Comparison of ENCODE assay signal across 16 mouse cellular contexts in genomic region chr9:48916011-48916788, GRCm38 (mm10). TPM values are rescaled to one million over a fixed set of nuclear protein-coding genes. Genes with fewer than 3 reads are reported as not detected.
DNase-seq lines count a peak whose midpoint lies in the region; ATAC-seq and TF ChIP-seq lines count a peak whose summit lies in the region.
"Had no signal": no experiment of that assay in that cellular context is flagged by ENCODE, and none has a peak within 500 bp of the region (broad histone marks: within the 10 kb centered on the region; RNA-seq: fewer than 3 reads in every experiment).

No protein-coding gene starts in this region.

- 41% methylated on average over 18 of the region's 18 CpGs for WGBS in midbrain, embryonic 12.5 days
- WGBS in midbrain, embryonic 11.5 days: 49% methylated on average over 18 of the region's 18 CpGs
- 36% methylated on average over 18 of the region's 18 CpGs for WGBS in forebrain, postnatal 0 days

- peaks cover 12% of the 10 kb centered on the region for H3K4me1 ChIP-seq in midbrain, embryonic 12.5 days
- peaks cover 6% of the 10 kb centered on the region; the same call in 1 of the 2 replicates for H3K4me1 ChIP-seq in midbrain, embryonic 11.5 days (ENCODE audit: control insufficient read depth, insufficient read depth, low read length)
- H3K4me1 ChIP-seq in forebrain, postnatal 0 days (ENCODE audit: insufficient read depth): 0 out of 2 replicates have a peak, but pooled peaks cover under 1% of the 10 kb centered on the region

- H3K27me3 ChIP-seq in midbrain, embryonic 12.5 days: peaks cover 11% of the 10 kb centered on the region
- H3K27me3 ChIP-seq in midbrain, embryonic 11.5 days (ENCODE audit: control insufficient read depth, insufficient read depth, low read length): no peaks in the 10 kb centered on the region
- no peaks in the 10 kb centered on the region for H3K27me3 ChIP-seq in forebrain, postnatal 0 days (ENCODE audit: insufficient read depth, low read length)

- H3K36me3 ChIP-seq in midbrain, embryonic 12.5 days: no peaks in the 10 kb centered on the region
- no peaks in the 10 kb centered on the region for H3K36me3 ChIP-seq in midbrain, embryonic 11.5 days (ENCODE audit: control insufficient read depth, insufficient read depth, low read length)
- no peaks in the 10 kb centered on the region for H3K36me3 ChIP-seq in forebrain, postnatal 0 days (ENCODE audit: insufficient read depth)
- H3K36me3 ChIP-seq: G1E had no signal

- peak; percentile 40 for DNase-seq in adrenal gland, postnatal 14 days
- no peak for DNase-seq in adrenal gland, adult 8-10 months
- no peak for DNase-seq in midbrain, embryonic 11.5 days (ENCODE audit: low spot score, missing footprints)
- DNase-seq in forebrain, postnatal 0 days: peak; percentile 36
- DNase-seq in retina, adult 2 months (ENCODE audit: low read depth, low spot score): peak; percentile 22
- no peak for DNase-seq in gastrocnemius, postnatal 25 days
- no peak for DNase-seq in kidney, adult 11 months
- DNase-seq: gastrocnemius, postnatal 10 days; heart, postnatal 10 days; kidney, adult 9 months; liver had no signal

- no peak overlapping the region; the same call in 1 of the 2 replicates for H3K9ac ChIP-seq in midbrain, embryonic 12.5 days (replicated peaks)
- no peak overlapping the region for H3K9ac ChIP-seq in midbrain, embryonic 11.5 days (ENCODE audit: low read length)
- H3K9ac ChIP-seq in forebrain, postnatal 0 days: no peak overlapping the region

- peak overlapping the region; percentile 52 for H3K27ac ChIP-seq in midbrain, embryonic 12.5 days (replicated peaks)
- no peak overlapping the region for H3K27ac ChIP-seq in midbrain, embryonic 11.5 days (ENCODE audit: low read depth, low read length)
- H3K27ac ChIP-seq in forebrain, postnatal 0 days (ENCODE audit: low read depth, low read length): no peak overlapping the region

- no peak for TF ChIP-seq CTCF in forebrain, postnatal 0 days (IDR thresholded peaks at IDR 0.05; ENCODE audit: low read depth)

- no peaks in the 10 kb centered on the region for H3K9me3 ChIP-seq in midbrain, embryonic 12.5 days
- H3K9me3 ChIP-seq in midbrain, embryonic 11.5 days (ENCODE audit: control insufficient read depth, low read length): no peaks in the 10 kb centered on the region
- H3K9me3 ChIP-seq in forebrain, postnatal 0 days (ENCODE audit: low read length): no peaks in the 10 kb centered on the region
- H3K9me3 ChIP-seq: G1E had no signal

- H3K4me3 ChIP-seq in midbrain, embryonic 12.5 days: no peak overlapping the region
- H3K4me3 ChIP-seq in midbrain, embryonic 11.5 days (ENCODE audit: low read depth, low read length): no peak overlapping the region
- H3K4me3 ChIP-seq in forebrain, postnatal 0 days (ENCODE audit: low read depth, low read length): no peak overlapping the region

- H3K4me2 ChIP-seq in midbrain, embryonic 12.5 days (replicated peaks): no peak overlapping the region
- no peak overlapping the region for H3K4me2 ChIP-seq in midbrain, embryonic 11.5 days
- no peak overlapping the region for H3K4me2 ChIP-seq in forebrain, postnatal 0 days (ENCODE audit: low read depth)

- peak; percentile 47; the same call in 1 of the 2 replicates for ATAC-seq in midbrain, embryonic 12.5 days (ENCODE audit: low FRiP score, low read depth)
- ATAC-seq in midbrain, embryonic 11.5 days (ENCODE audit: low FRiP score): no peak
- no peak; the same call in 1 of the 2 replicates for ATAC-seq in forebrain, postnatal 0 days
- ATAC-seq: lung, postnatal 0 days had no signal

RNA-seq across cellular contexts. Expression of gene Htr3a, which starts 5.3 kb away (rescaled TPM):
- total RNA-seq in adrenal gland, postnatal 14 days (2021): 3.1 and 8.4 TPM in 2 replicates
- 10 to 100 TPM in 2 of 4 experiments, 1 to 10 TPM in 2; 4.7 to 14.2 (median 8.5) TPM for total RNA-seq in adrenal gland, adult 8-10 months (2022)
- 0.22 and 0.48 TPM in 2 replicates for polyA plus RNA-seq in midbrain, embryonic 12.5 days (2016; fragmentation: Nextera tagmentation; extraction: Ambion mirVana)
- polyA plus RNA-seq in midbrain, embryonic 11.5 days (2014; fragmentation: Nextera tagmentation; extraction: Ambion mirVana): 0.11 and 0.19 TPM in 2 replicates
- total RNA-seq in forebrain, postnatal 0 days (2014; rRNA removed): 9.4 and 10.4 TPM in 2 replicates
- 6.2 and 6.8 TPM in 2 replicates for polyA plus RNA-seq in forebrain, postnatal 0 days (2015; fragmentation: Nextera tagmentation; extraction: Ambion mirVana)
- total RNA-seq in gastrocnemius, postnatal 25 days (2021): not detected
- total RNA-seq: G1E; gastrocnemius, postnatal 10 days; heart, postnatal 10 days; monocyte, adult 5-6 weeks had no signal
- polyA plus RNA-seq: G1E had no signal

RNA-seq across cellular contexts. Expression of gene Htr3b, which starts 48.6 kb away (rescaled TPM):
- total RNA-seq in adrenal gland, postnatal 14 days (2021): 0.63 and 2.0 TPM in 2 replicates
- total RNA-seq in adrenal gland, adult 8-10 months (2022): under 1 TPM; 0.14 to 0.28 (median 0.25) TPM
- polyA plus RNA-seq in midbrain, embryonic 12.5 days (2016; fragmentation: Nextera tagmentation; extraction: Ambion mirVana): not detected in 2 replicates
- 0.08 TPM in 1 of 2 replicates, not detected in the other for polyA plus RNA-seq in midbrain, embryonic 11.5 days (2014; fragmentation: Nextera tagmentation; extraction: Ambion mirVana)
- 0.10 TPM in 1 of 2 replicates, not detected in the other for total RNA-seq in forebrain, postnatal 0 days (2014; rRNA removed)
- polyA plus RNA-seq in forebrain, postnatal 0 days (2015; fragmentation: Nextera tagmentation; extraction: Ambion mirVana): 0.09 TPM in 1 of 2 replicates, not detected in the other
- total RNA-seq in gastrocnemius, postnatal 25 days (2021): not detected
- total RNA-seq: G1E; gastrocnemius, postnatal 10 days; heart, postnatal 10 days; layer of hippocampus, adult 8-10 months; monocyte, adult 5-6 weeks had no signal
- polyA plus RNA-seq: G1E; lung, postnatal 0 days had no signal

Comparison
In these comparisons a context has a peak if more than half of its experiments do, and no peak if none do; other contexts are left out.
1. DNase-seq: peak in adrenal gland, postnatal 14 days (single experiment), forebrain, postnatal 0 days (single experiment) and retina, adult 2 months (single experiment); none in adrenal gland, adult 8-10 months (single experiment), midbrain, embryonic 11.5 days (single experiment), gastrocnemius, postnatal 25 days (single experiment) and kidney, adult 11 months (single experiment).